Mouse (Mus musculus) kidney, adult 2 months (tissue): ENCODE data around the gene Parp1. TPM values are rescaled to one million over a fixed set of nuclear protein-coding genes. Genes with fewer than 3 reads are reported as not detected.
A peak's percentile ranks its signal among the peaks of the same experiment; 100 is the strongest.
"Not testable (repeated sequence)": the region's sequence is repeated elsewhere in the genome, so short reads cannot be mapped to it uniquely, and the experiment has no call there.

Source experiments
- DNase-seq: peaks from one replicate; pipeline ENCODE4 v3.0.0; 2021
- H3K27ac ChIP-seq: fragments of 200-500 bp; 2 replicates; pipeline ENCODE4 v1.5.1; 2012; ENCODE audit warnings: low read depth, low read length, control low read depth, inconsistent platforms; ENCODE audit not compliant: insufficient read depth
- H3K27me3 ChIP-seq: fragments of 200-500 bp; replicated peaks from 2 replicates; pipeline ENCODE4 v1.6.1; 2012; ENCODE audit warnings: mild to moderate bottlenecking, moderate library complexity, low read length, inconsistent platforms; ENCODE audit not compliant: control insufficient read depth, insufficient read depth
- H3K36me3 ChIP-seq: fragments of 200-500 bp; 2 replicates; pipeline ENCODE4 v1.6.1; 2012; ENCODE audit warnings: mild to moderate bottlenecking, moderate library complexity, low read length, inconsistent platforms; ENCODE audit not compliant: control insufficient read depth, insufficient read depth
- H3K4me1 ChIP-seq: fragments of 200-500 bp; 2 replicates; pipeline ENCODE4 v1.6.1; 2011; ENCODE audit warnings: low read length; ENCODE audit not compliant: control insufficient read depth, insufficient read depth
- H3K4me3 ChIP-seq: fragments of 200-500 bp; 2 replicates; pipeline ENCODE4 v1.5.1; 2011; ENCODE audit warnings: mild to moderate bottlenecking, low read depth, low read length, control low read depth; ENCODE audit not compliant: insufficient read depth
- CTCF ChIP-seq: fragments of 200-500 bp; conservative IDR thresholded peaks from 2 replicates; pipeline ENCODE4 v1.5.1; 2011; ENCODE audit warnings: low read depth, mild to moderate bottlenecking, control low read depth, low read length, moderate library complexity, mixed read lengths; ENCODE audit not compliant: insufficient read depth, insufficient read length
- POLR2A ChIP-seq: fragments of 200-500 bp; IDR thresholded peaks from one replicate; pipeline ENCODE4 v1.6.1; 2011; ENCODE audit warnings: low read depth, low read length, control low read depth
- WGBS: fragments of 180-500 bp; shearing (Covaris S2); methylation state at CpG from one replicate; pipeline ENCODE4 v1.1.7; 2018; 5-methylcytosine and 5-hydroxymethylcytosine counted together
- polyA plus RNA-seq: library from polyadenylated mRNA; depleted of rRNA; stranded (reverse); fragments of >200 nt; gene quantifications from 2 replicates; pipeline ENCODE4 v1.2.3, GENCODE M21; 2012

The Parp1 gene
- polyA plus RNA-seq, 1 experiment = 24.6 TPM

DNA sequence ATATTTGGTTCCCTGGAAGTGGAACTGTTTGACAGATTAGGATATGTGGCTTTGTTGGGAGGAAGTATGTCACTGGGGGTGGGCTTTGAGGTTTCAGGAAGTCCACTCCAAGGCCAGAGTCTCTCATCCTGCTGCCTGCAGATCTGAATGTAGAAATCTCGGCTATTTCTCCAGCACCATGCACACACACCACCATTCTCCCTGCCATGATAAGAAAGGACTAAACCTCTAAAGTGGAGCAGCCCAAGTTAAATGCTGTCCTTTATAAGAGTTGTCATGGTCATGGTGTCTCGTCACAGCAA, 38.8 kb downstream of the Parp1 start:
- Histone ChIP-seq H3K36me3 (no peaks in the 10 kb centered on the region), H3K27me3 (no peaks in the 10 kb centered on the region), H3K27ac (no peak overlapping the region), H3K4me3 (no peak overlapping the region), H3K4me1 (no peaks in the 10 kb centered on the region)
- no peak for TF ChIP-seq POLR2A
- no peak for TF ChIP-seq CTCF
- WGBS = 82% methylated on average over 2 of the region's 2 CpGs
- no peak for DNase-seq

DNA sequence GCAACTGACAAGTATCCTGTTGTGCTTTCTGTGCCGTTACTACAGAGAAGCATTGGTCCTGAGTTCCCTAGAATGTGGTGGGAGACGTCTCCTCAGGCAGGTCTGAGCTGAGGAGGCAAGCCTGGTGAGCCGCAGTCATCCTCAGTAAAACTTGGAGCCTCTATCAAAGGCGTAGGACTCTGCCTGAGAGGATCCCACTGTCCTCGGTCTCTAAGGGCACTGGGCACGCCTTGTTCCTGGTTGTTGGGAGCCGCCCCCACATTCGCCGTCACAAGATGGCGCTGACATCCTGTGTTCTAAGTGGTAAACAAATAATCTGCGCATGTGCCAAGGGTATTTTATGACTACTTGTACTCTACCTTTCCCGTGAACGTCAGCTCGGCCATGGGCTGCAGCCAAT, 43.1 kb downstream of the Parp1 start:
- H3K27ac ChIP-seq, H3K4me1 ChIP-seq, H3K27me3 ChIP-seq, H3K36me3 ChIP-seq, H3K4me3 ChIP-seq, DNase-seq: not testable (repeated sequence)
- 92% methylated on average over 11 of the region's 14 CpGs for WGBS

DNA sequence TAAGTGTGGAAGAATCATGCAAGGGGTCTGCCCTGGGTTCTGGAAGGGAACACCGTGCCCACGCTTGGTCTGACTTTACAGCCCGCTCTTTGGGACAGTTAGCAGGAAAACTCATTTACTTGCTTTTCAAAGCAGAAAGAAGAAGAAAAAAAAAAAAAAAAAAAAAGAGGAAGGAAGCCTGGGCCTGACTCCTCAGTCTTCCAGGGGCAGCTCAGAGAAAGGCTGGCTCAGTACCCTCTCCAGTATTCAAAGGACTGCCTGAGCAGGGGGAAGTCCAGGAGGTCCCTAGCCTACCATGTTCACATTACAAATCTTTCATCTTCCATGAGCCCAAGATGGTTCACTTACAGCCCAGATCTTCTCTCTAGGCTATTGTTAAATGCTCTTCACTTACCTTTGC, 48.0 kb downstream of the Parp1 start:
- WGBS = 91% methylated on average over 3 of the region's 3 CpGs
- DNase-seq = no peak
- no peak overlapping the region for H3K4me3 ChIP-seq
- no peak overlapping the region for H3K27ac ChIP-seq
- no peaks in the 10 kb centered on the region for H3K36me3 ChIP-seq
- no peaks in the 10 kb centered on the region for H3K4me1 ChIP-seq
- TF ChIP-seq POLR2A = no peak
- TF ChIP-seq CTCF = no peak
- H3K27me3 ChIP-seq = no peaks in the 10 kb centered on the region

DNA sequence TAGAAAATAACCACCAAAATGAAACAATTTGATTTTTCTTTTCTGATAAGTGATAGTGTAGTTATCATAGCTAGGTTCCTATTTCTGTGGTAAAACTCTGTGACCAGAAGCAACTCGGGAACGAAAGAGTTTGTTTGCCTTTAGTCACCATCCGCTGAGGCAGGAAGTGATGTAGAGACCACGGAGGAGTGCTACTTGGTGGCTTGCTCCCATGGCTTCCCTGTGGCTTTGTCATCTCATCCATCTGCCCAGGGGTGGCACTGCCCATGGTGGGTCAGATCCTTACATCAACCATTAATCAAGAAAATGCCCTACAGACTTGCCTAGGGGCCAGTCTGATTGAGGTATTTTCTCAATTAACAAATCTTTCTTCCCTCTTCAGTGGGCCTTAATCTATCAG, 53.7 kb downstream of the Parp1 start:
- TF ChIP-seq CTCF (no peak), POLR2A (no peak)
- Histone ChIP-seq H3K27ac (no peak overlapping the region), H3K27me3 (no peaks in the 10 kb centered on the region), H3K4me3 (no peak overlapping the region), H3K4me1 (0 out of 2 replicates have a peak, but pooled peaks cover 4% of the 10 kb centered on the region), H3K36me3 (no peaks in the 10 kb centered on the region)
- WGBS = 74% methylated on average over 4 of the region's 4 CpGs
- DNase-seq = no peak

DNA sequence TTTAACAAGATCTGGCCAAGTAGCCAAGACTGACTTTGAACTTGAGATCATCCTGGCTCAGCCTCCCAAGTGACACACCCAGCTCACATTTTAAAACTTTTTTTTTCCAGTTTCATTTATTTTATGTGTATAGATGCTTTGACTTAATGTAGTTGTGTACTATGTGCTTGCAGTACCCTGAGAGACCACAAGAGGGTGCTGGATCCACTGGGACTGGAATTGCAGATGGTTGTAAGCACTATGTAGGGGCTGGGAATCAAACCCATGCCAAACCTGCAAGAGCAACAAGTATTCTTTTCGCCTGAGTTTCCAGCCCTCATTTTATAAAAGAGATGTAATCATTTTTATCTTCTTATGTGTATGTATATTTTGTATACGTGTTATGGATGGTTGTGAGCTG, 55.2 kb downstream of the Parp1 start:
- Histone ChIP-seq H3K27ac (no peak overlapping the region), H3K4me3 (no peak overlapping the region), H3K27me3 (no peaks in the 10 kb centered on the region), H3K4me1 (0 out of 2 replicates have a peak, but pooled peaks cover 4% of the 10 kb centered on the region), H3K36me3 (no peaks in the 10 kb centered on the region)
- no peak for DNase-seq
- TF ChIP-seq CTCF (peak; percentile 29; the same call in 1 of the 2 replicates), POLR2A (no peak)
- 93% methylated on average over 2 of the region's 2 CpGs for WGBS

DNA sequence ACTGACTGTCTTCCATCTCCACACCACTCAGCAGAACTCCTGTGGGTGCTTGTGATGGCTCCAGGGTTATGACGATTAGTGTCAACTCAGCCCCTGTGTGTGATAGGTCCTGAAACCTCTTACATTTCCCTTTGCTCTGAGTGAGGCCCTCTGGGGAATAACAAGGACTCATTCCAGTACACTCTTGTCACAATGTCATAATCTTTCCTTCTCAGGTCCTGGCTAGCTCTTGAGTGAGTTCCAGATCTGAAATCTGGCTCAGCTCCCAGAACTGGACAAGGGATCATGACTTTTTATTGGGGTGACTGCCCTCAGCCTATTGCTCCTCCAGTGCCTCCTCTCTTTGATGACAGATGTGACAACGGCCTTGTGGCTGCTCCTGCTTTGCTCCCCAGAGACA, 57.4 kb downstream of the Parp1 start:
- WGBS = 33% methylated on average over 2 of the region's 2 CpGs
- H3K36me3 ChIP-seq = no peaks in the 10 kb centered on the region
- no peak overlapping the region for H3K27ac ChIP-seq
- 0 out of 2 replicates have a peak, but pooled peaks cover 4% of the 10 kb centered on the region for H3K4me1 ChIP-seq
- peak; percentile 87 for DNase-seq
- TF ChIP-seq POLR2A (no peak), CTCF (no peak)
- no peak overlapping the region for H3K4me3 ChIP-seq
- H3K27me3 ChIP-seq = no peaks in the 10 kb centered on the region

DNA sequence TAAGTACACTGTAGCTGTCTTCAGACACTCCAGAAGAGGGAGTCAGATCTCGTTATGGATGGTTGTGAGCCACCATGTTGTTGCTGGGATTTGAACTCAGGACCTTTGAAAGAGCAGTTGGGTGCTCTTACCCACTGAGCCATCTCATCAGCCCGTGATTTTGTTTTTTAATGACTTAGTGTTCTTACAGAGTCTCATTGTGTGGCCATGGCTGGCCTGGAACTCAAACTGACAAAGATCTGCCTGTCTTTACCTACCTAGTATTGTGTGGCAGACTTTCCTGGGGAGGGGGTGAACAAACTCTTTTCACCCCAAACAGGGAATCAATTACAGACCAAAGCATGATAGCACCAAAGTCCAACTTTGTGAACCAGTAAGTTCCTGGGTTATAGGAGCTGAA, 69.1 kb downstream of the Parp1 start:
- H3K27ac ChIP-seq, H3K4me1 ChIP-seq, H3K36me3 ChIP-seq, H3K4me3 ChIP-seq, H3K27me3 ChIP-seq, DNase-seq: not testable (repeated sequence)
- WGBS = 89% methylated on average over 2 of the region's 2 CpGs
